Mouse (Mus musculus) liver, adult 2 months (tissue): Measurements from ENCODE around the gene Col5a1.

Experiments used
- CTCF ChIP-seq: fragments of 200-500 bp; IDR thresholded peaks from 2 replicates; pipeline ENCODE4 v1.5.1; 2011; ENCODE audit warnings: low read depth, low read length, control low read depth
- POLR2A ChIP-seq: fragments of 200-500 bp; IDR thresholded peaks from 2 replicates; pipeline ENCODE4 v1.6.1; 2011; ENCODE audit warnings: low read length, control low read depth; ENCODE audit not compliant: insufficient read depth; ENCODE audit errors: extremely low read depth

- no peak for TF ChIP-seq CTCF
- TF ChIP-seq POLR2A, result no peak
Measured at GRCm38 (mm10) chr2:28034011-28034710, 147.9 kb downstream of the Col5a1 start.
